Mouse (Mus musculus): ENCODE results near the gene Sox2. TPM values are rescaled to one million over a fixed set of nuclear protein-coding genes. Genes with fewer than 3 reads are reported as not detected.
A peak's percentile ranks its signal among the peaks of the same experiment; 100 is the strongest.

The Sox2 gene
- polyA plus RNA-seq, 1 experiment, result 0.05 TPM

DNA sequence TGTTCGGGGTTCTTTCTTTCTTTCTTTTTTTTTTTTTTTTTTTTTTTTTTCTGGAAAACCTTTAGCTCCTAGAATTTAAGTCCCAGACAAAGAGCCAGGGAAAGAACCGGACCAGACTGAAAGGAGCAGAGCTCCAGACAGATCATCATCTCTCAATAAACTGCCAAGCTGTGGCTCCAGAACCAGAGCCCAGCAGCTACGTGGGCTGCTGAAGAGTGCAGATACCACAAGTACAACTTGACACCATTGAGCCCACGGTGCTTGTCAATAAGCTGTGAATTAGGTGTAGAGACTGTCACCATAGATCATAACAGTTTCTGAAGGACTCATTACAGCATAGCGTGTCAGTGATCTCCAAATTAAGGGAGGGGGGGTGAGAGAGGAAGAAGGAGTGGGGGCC lies 7.1 kb upstream of the Sox2 start:
- TF ChIP-seq POLR2A (IDR thresholded peaks at IDR 0.05; ENCODE audit: control insufficient read depth, low read depth, low read length), result no peak
- no peak for TF ChIP-seq CTCF (IDR thresholded peaks at IDR 0.05; ENCODE audit: control insufficient read depth, insufficient read depth, insufficient replicate concordance, low read depth, low read length)
- H3K4me3 ChIP-seq (ENCODE audit: control insufficient read depth, low read depth, low read length), result no peak overlapping the region
- no peak overlapping the region for H3K27ac ChIP-seq (ENCODE audit: control insufficient read depth, insufficient read depth, low read depth, low read length)
- peaks cover 2% of the 10 kb centered on the region for H3K27me3 ChIP-seq (ENCODE audit: control insufficient read depth, insufficient read depth, low read length)
- peaks cover 13% of the 10 kb centered on the region for H3K4me1 ChIP-seq (ENCODE audit: control insufficient read depth, insufficient read depth, low read length)
- H3K36me3 ChIP-seq (ENCODE audit: control insufficient read depth, insufficient read depth, low read length), result no peaks in the 10 kb centered on the region

DNA sequence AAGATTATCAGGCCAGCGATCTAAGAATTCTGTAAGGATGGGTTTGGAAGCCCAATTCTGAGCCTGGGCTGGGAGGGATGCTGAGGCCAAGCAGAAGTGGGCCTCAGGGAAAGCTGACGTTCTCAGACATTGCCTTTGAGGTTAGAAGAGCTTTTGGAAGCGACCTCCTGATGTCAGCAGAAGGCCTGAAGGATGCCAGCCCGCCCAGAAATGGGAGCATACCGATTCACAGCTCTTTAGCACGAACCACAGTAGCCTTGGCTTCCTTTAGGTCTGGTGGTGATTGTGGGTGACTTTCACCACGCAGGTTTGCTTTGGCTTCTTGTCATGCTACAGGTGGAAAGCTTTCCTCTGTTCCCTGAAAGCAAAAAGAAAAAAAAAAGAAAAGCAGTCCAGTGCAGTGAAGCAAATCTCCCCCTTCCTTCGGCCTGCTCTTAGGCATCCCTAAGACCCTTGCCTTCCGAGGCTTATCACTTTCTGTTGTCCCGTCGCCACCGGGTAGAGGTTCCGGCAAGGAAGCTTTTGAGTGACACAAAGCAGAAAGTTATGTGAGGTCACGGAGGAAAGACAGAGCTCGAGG lies 6.6 kb upstream of the Sox2 start:
- H3K27ac ChIP-seq (ENCODE audit: control insufficient read depth, insufficient read depth, low read depth, low read length), result no peak overlapping the region
- H3K27me3 ChIP-seq (ENCODE audit: control insufficient read depth, insufficient read depth, low read length), result peaks cover 3% of the 10 kb centered on the region
- peaks cover 16% of the 10 kb centered on the region for H3K4me1 ChIP-seq (ENCODE audit: control insufficient read depth, insufficient read depth, low read length)
- TF ChIP-seq POLR2A (IDR thresholded peaks at IDR 0.05; ENCODE audit: control insufficient read depth, low read depth, low read length) (no peak), CTCF (IDR thresholded peaks at IDR 0.05; ENCODE audit: control insufficient read depth, insufficient read depth, insufficient replicate concordance, low read depth, low read length) (no peak)
- no peak overlapping the region for H3K4me3 ChIP-seq (ENCODE audit: control insufficient read depth, low read depth, low read length)
- no peaks in the 10 kb centered on the region for H3K36me3 ChIP-seq (ENCODE audit: control insufficient read depth, insufficient read depth, low read length)

DNA sequence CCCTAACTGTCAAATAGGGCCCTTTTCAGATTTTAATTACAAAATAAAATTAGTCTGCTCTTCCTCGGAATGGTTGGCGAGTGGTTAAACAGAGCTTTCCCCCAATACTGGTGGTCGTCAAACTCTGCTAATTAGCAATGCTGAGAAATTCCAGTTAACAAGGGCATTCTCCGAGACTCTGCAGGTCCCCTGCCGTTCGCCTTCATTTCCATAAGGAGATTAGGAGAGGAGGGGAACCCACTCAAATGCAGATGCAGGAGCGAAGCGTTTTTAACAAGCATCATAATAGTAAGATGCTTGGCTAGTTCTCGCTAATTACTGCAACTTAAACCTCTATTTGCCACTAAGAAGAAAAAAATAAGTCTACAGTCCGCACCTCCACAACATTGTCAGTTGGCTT lies 4.0 kb upstream of the Sox2 start:
- H3K27ac ChIP-seq (ENCODE audit: control insufficient read depth, insufficient read depth, low read depth, low read length), result no peak overlapping the region
- no peak overlapping the region for H3K4me3 ChIP-seq (ENCODE audit: control insufficient read depth, low read depth, low read length)
- TF ChIP-seq POLR2A (IDR thresholded peaks at IDR 0.05; ENCODE audit: control insufficient read depth, low read depth, low read length) (no peak), CTCF (IDR thresholded peaks at IDR 0.05; ENCODE audit: control insufficient read depth, insufficient read depth, insufficient replicate concordance, low read depth, low read length) (no peak)
- H3K4me1 ChIP-seq (ENCODE audit: control insufficient read depth, insufficient read depth, low read length), result peaks cover 31% of the 10 kb centered on the region
- H3K27me3 ChIP-seq (ENCODE audit: control insufficient read depth, insufficient read depth, low read length), result peaks cover 9% of the 10 kb centered on the region; the same call in 1 of the 2 replicates
- no peaks in the 10 kb centered on the region for H3K36me3 ChIP-seq (ENCODE audit: control insufficient read depth, insufficient read depth, low read length)

DNA sequence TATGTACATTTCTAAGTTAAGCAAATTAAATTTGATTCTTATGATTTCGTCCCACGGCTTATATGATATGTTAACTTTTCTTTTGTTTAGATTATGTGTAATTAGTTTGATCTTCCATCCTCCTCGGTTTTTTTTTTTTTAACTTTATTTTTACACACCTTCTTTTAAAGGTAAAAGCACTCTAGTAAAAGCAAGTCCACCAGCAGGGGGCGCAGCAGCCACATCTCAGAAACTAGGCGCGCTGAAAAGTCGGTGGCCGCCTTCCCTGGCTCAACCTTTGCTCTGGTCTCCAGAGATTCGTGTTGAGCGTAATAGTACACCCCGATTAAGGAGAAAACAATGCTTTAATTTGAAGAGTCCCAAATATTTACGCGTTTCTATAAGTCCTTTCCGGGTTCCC lies 2.5 kb upstream of the Sox2 start:
- Histone ChIP-seq H3K36me3 (ENCODE audit: control insufficient read depth, insufficient read depth, low read length) (no peaks in the 10 kb centered on the region), H3K4me3 (ENCODE audit: control insufficient read depth, low read depth, low read length) (no peak overlapping the region), H3K4me1 (ENCODE audit: control insufficient read depth, insufficient read depth, low read length) (peaks cover 21% of the 10 kb centered on the region), H3K27me3 (ENCODE audit: control insufficient read depth, insufficient read depth, low read length) (peaks cover 7% of the 10 kb centered on the region; the same call in 1 of the 2 replicates), H3K27ac (ENCODE audit: control insufficient read depth, insufficient read depth, low read depth, low read length) (no peak overlapping the region)
- TF ChIP-seq CTCF (IDR thresholded peaks at IDR 0.05; ENCODE audit: control insufficient read depth, insufficient read depth, insufficient replicate concordance, low read depth, low read length) (peak; percentile 61; the same call in 1 of the 2 replicates), POLR2A (IDR thresholded peaks at IDR 0.05; ENCODE audit: control insufficient read depth, low read depth, low read length) (no peak)

DNA sequence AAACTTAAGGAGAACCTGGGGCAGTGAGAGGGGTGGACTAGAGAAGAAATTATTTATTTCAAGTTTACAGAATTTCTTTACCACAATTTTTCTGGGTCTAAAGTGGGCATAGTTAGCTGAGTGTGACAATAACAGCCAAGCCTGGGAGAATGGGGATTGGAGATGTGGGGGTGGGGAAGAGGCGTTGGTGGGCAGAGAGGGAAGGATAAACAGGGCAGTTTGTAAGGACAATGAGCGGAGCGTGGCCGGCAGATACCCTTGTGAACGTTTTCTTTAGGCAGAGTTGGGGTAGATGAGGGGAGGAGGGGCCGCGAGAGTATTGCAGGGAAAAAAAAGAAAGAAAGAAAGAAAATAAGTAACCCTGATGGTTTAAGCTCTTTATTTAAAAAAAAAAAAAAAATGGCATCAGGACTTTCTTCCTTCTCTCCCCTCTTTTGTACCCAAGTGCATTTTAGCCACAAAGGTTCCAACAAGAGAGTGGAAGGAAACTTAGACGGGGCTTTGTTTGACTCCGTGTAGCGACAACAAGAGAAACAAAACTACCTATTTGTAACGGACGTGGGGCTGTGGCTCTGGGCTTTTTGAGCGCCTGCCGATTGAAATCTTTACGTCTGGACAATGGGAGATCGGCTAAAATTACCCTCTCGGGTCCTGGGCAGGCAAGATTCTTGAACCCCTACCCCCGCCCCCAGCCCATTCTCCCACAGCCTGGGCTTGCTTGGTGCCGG lies 1.9 kb upstream of the Sox2 start:
- no peak overlapping the region for H3K27ac ChIP-seq (ENCODE audit: control insufficient read depth, insufficient read depth, low read depth, low read length)
- TF ChIP-seq POLR2A (IDR thresholded peaks at IDR 0.05; ENCODE audit: control insufficient read depth, low read depth, low read length) (no peak), CTCF (IDR thresholded peaks at IDR 0.05; ENCODE audit: control insufficient read depth, insufficient read depth, insufficient replicate concordance, low read depth, low read length) (no peak)
- H3K4me3 ChIP-seq (ENCODE audit: control insufficient read depth, low read depth, low read length), result peak overlapping the region; percentile 19; the same call in 1 of the 2 replicates
- peaks cover 7% of the 10 kb centered on the region for H3K27me3 ChIP-seq (ENCODE audit: control insufficient read depth, insufficient read depth, low read length)
- peaks cover 21% of the 10 kb centered on the region for H3K4me1 ChIP-seq (ENCODE audit: control insufficient read depth, insufficient read depth, low read length)
- no peaks in the 10 kb centered on the region for H3K36me3 ChIP-seq (ENCODE audit: control insufficient read depth, insufficient read depth, low read length)

DNA sequence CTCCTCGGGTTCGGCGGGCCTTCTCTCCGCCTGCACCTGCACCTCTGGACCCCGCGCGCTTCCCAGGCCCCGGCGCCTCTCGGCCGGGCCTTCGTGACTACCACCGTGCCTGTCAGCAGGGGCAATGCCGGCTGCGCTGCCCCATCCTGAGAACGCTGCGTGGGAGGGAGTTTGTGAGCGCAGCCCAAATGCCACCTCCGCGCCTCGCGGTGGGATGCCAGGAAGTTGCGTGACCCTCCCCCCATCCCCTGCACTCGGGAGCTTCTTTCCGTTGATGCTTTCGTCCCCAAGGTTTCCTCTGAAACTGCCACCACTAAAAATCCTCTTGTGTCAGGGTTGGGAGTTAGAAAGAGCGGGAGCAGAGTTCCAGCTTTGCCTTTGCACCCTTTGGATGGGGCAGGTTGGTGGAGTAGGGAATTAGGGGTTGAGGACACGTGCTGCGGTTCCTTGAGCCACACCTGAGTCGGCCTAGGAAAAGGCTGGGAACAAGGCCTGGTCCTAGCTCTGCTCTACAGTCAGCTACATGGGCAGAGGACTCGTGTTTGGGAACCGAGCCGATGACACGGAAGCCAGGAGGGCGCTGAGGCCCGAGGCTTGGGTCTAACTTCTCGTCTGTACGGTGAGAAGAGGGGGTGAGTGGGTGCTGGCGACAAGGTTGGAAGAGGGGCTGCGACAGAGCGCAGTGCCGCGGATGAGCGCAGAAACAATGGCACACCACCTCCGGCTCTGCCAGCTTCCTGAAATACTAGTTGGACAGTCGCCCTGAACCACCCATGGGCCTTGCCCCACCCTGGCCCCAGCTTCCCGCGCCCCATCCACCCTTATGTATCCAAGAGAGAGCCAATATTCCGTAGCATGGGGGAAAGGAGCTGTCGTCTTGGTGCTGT lies 1.1 kb upstream of the Sox2 start:
- H3K4me1 ChIP-seq (ENCODE audit: control insufficient read depth, insufficient read depth, low read length), result peaks cover 21% of the 10 kb centered on the region
- peak overlapping the region; percentile 19 for H3K4me3 ChIP-seq (ENCODE audit: control insufficient read depth, low read depth, low read length)
- no peak overlapping the region for H3K27ac ChIP-seq (ENCODE audit: control insufficient read depth, insufficient read depth, low read depth, low read length)
- no peaks in the 10 kb centered on the region for H3K36me3 ChIP-seq (ENCODE audit: control insufficient read depth, insufficient read depth, low read length)
- TF ChIP-seq POLR2A (IDR thresholded peaks at IDR 0.05; ENCODE audit: control insufficient read depth, low read depth, low read length) (no peak), CTCF (IDR thresholded peaks at IDR 0.05; ENCODE audit: control insufficient read depth, insufficient read depth, insufficient replicate concordance, low read depth, low read length) (no peak)
- H3K27me3 ChIP-seq (ENCODE audit: control insufficient read depth, insufficient read depth, low read length), result peaks cover 11% of the 10 kb centered on the region
